Comparison of ENCODE assay signal across 26 mouse cellular contexts in the genomic region with DNA sequence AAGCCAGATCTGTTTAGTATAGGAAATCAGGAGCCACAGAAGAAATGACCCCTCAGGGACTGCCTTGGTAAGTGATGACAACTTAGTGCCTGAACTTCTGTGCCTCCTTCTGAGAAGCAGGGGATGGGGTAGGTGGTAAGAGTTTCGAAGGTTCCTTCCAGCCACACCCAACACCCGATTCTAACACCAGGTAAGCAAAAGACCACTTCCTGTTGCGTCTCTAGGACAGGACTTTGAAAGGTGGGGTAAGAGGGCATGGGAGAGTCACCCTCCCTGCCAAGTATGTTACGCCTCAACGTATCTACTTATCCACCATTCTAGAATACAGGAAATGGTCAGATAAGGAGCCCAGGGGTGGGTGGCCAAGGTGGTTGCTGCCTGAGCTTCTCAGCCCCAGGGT. TPM values are rescaled to one million over a fixed set of nuclear protein-coding genes. Genes with fewer than 3 reads are reported as not detected.
DNase-seq lines count a peak whose midpoint lies in the region; ATAC-seq and TF ChIP-seq lines count a peak whose summit lies in the region.
"Had no signal": no experiment of that assay in that cellular context is flagged by ENCODE, and none has a peak within 500 bp of the region (broad histone marks: within the 10 kb centered on the region; RNA-seq: fewer than 3 reads in every experiment).

No protein-coding gene starts in this region.

- no peaks in the 10 kb centered on the region for H3K27me3 ChIP-seq in kidney, adult 2 months (replicated peaks; ENCODE audit: control insufficient read depth, insufficient read depth, low read length)
- H3K27me3 ChIP-seq: CH12.LX; embryonic facial prominence, embryonic 15.5 days; Patski had no signal

- peaks cover 10% of the 10 kb centered on the region for H3K4me1 ChIP-seq in kidney, adult 2 months (ENCODE audit: control insufficient read depth, insufficient read depth, low read length)
- H3K4me1 ChIP-seq: embryonic facial prominence, embryonic 13.5 days; embryonic facial prominence, embryonic 15.5 days; forebrain, embryonic 12.5 days had no signal

- no peak for TF ChIP-seq POLR2A in kidney, adult 2 months (IDR thresholded peaks at IDR 0.05; ENCODE audit: low read depth, low read length)

- WGBS in kidney, adult 2 months, result 73% methylated on average over 5 of the region's 5 CpGs

- peak; percentile 48 for DNase-seq in CD4-positive helper T cell, adult 2 months (ENCODE audit: low read depth, low spot score)
- peak; percentile 59 for DNase-seq in induced T-regulatory cell, adult 2 months (ENCODE audit: low read depth)
- peak; percentile 32 to 53 for DNase-seq in natural killer cell, adult 2 months (ENCODE audit: low spot score in 2 of 2)
- DNase-seq in cerebellum, adult 9-11 months, result no peak
- DNase-seq in kidney, adult 2 months, result no peak
- no peak for DNase-seq in layer of hippocampus, postnatal 14 days (ENCODE audit: low spot score in 2 of 2)
- DNase-seq: adrenal gland, adult 2 months; adrenal gland, postnatal 10 days; adrenal gland, postnatal 25 days; cerebellum, adult 11-12 months; cerebellum, adult 2 months; cerebellum, adult 9-10 months; cerebellum, postnatal 14 days; cerebellum, postnatal 36 days; embryo, embryonic 11 days had no signal

- H3K36me3 ChIP-seq in kidney, adult 2 months (ENCODE audit: control insufficient read depth, insufficient read depth, low read length), result no peaks in the 10 kb centered on the region; the same call in 1 of the 2 replicates
- H3K36me3 ChIP-seq: embryonic facial prominence, embryonic 13.5 days had no signal

- no peak for TF ChIP-seq CTCF in kidney, adult 2 months (conservative IDR thresholded peaks at IDR 0.05; ENCODE audit: insufficient read depth, insufficient read length, low read depth, low read length)

- ATAC-seq in activated CD4-positive, CD25-positive, alpha-beta regulatory T cell, adult 4 months, result peak; percentile 20
- ATAC-seq: CD4-positive, CD25-positive, alpha-beta regulatory T cell, adult 4 months; forebrain, embryonic 14.5 days; forebrain, embryonic 16.5 days; Patski had no signal

- H3K4me3 ChIP-seq in kidney, adult 2 months (ENCODE audit: insufficient read depth, low read depth, low read length), result no peak overlapping the region
- H3K4me3 ChIP-seq: embryonic facial prominence, embryonic 13.5 days; embryonic facial prominence, embryonic 15.5 days; erythroblast, embryonic 14.5 days; forebrain, embryonic 10.5 days; forebrain, embryonic 12.5 days had no signal

- no peak overlapping the region for H3K27ac ChIP-seq in kidney, adult 2 months (ENCODE audit: insufficient read depth, low read depth, low read length)
- H3K27ac ChIP-seq: embryonic facial prominence, embryonic 13.5 days; embryonic facial prominence, embryonic 15.5 days; forebrain, embryonic 10.5 days; forebrain, embryonic 12.5 days had no signal

RNA-seq across cellular contexts. Expression of gene Nbeal2, which starts 13.0 kb away (rescaled TPM):
- polyA plus RNA-seq in activated CD4-positive, CD25-positive, alpha-beta regulatory T cell, adult 4 months (2017; shearing (Covaris generic)), result 10 to 100 TPM; 26.4 to 33.4 TPM
- 41.6 and 49.2 TPM in 2 replicates for polyA plus RNA-seq in kidney, adult 2 months (2012; rRNA removed)
- total RNA-seq in layer of hippocampus, postnatal 14 days (2021), result 1 to 10 TPM; 7.8 to 9.4 TPM

RNA-seq across cellular contexts. Expression of gene Ccdc12, which starts 15.3 kb away (rescaled TPM):
- 100 to 1,000 TPM; 224 to 285 TPM for polyA plus RNA-seq in activated CD4-positive, CD25-positive, alpha-beta regulatory T cell, adult 4 months (2017; shearing (Covaris generic))
- polyA plus RNA-seq in kidney, adult 2 months (2012; rRNA removed), result 95.9 and 125 TPM in 2 replicates
- total RNA-seq in layer of hippocampus, postnatal 14 days (2021), result 10 to 100 TPM; 40.1 to 47.1 TPM

RNA-seq across cellular contexts. Expression of gene Nradd, which starts 16.8 kb away (rescaled TPM):
- polyA plus RNA-seq in activated CD4-positive, CD25-positive, alpha-beta regulatory T cell, adult 4 months (2017; shearing (Covaris generic)), result 1 to 10 TPM; 2.4 to 3.4 TPM
- 4.3 and 6.2 TPM in 2 replicates for polyA plus RNA-seq in kidney, adult 2 months (2012; rRNA removed)
- 1 to 10 TPM; 2.1 to 2.6 TPM for total RNA-seq in layer of hippocampus, postnatal 14 days (2021)

Comparison
In these comparisons a context has a peak if more than half of its experiments do, and no peak if none do; other contexts are left out.
1. DNase-seq: peak in CD4-positive helper T cell, adult 2 months (single experiment), induced T-regulatory cell, adult 2 months (single experiment) and natural killer cell, adult 2 months (2 of 2); none in cerebellum, adult 9-11 months (single experiment), kidney, adult 2 months (single experiment) and layer of hippocampus, postnatal 14 days (0 of 2).